Mouse (Mus musculus) forebrain, embryonic 11.5 days (tissue): ENCODE results near the gene Camkmt. TPM values are rescaled to one million over a fixed set of nuclear protein-coding genes. Genes with fewer than 3 reads are reported as not detected.

ENCODE experiments used
- ATAC-seq: fragments of 200-750 bp; cut with Nextera tagmentation; replicated peaks from 2 replicates; pipeline ENCODE4 v1.8.0; 2017; ENCODE audit warnings: moderate TSS enrichment; ENCODE audit not compliant: low FRiP score
- DNase-seq: peaks from one replicate; pipeline ENCODE4 v3.0.0-alpha.2; 2017; ENCODE audit warnings: low spot score
- H3K27ac ChIP-seq: fragments of 300-500 bp; sonication (generic); 2 replicates; pipeline ENCODE4 v1.5.1; 2014; ENCODE audit warnings: low read depth, low read length
- H3K27me3 ChIP-seq: fragments of 300-500 bp; sonication (generic); 2 replicates; pipeline ENCODE4 v1.6.1; 2014; ENCODE audit warnings: mild to moderate bottlenecking, low read length, mixed read lengths; ENCODE audit not compliant: control insufficient read depth, insufficient read depth
- H3K36me3 ChIP-seq: fragments of 300-500 bp; sonication (generic); 2 replicates; pipeline ENCODE4 v1.6.1; 2014; ENCODE audit warnings: mild to moderate bottlenecking, low read length, moderate library complexity, mixed read lengths; ENCODE audit not compliant: control insufficient read depth, insufficient read depth
- H3K4me1 ChIP-seq: fragments of 300-500 bp; sonication (generic); replicated peaks from 2 replicates; pipeline ENCODE4 v1.6.1; 2014; ENCODE audit warnings: low read length, mixed read lengths; ENCODE audit not compliant: control insufficient read depth, insufficient read depth
- H3K4me2 ChIP-seq: fragments of 300-500 bp; sonication (generic); 2 replicates; pipeline ENCODE4 v1.6.1; 2014; ENCODE audit warnings: low read depth, mild to moderate bottlenecking, low read length, moderate library complexity, mixed read lengths; ENCODE audit not compliant: severe bottlenecking
- H3K4me3 ChIP-seq: fragments of 300-500 bp; sonication (generic); 2 replicates; pipeline ENCODE4 v1.5.1; 2014; ENCODE audit warnings: low read depth, low read length
- H3K9ac ChIP-seq: fragments of 300-500 bp; sonication (generic); 2 replicates; pipeline ENCODE4 v1.6.1; 2014; ENCODE audit warnings: low read length
- H3K9me3 ChIP-seq: fragments of 300-500 bp; sonication (generic); 2 replicates; pipeline ENCODE4 v1.6.1; 2016; ENCODE audit warnings: low read length, mixed read lengths; ENCODE audit not compliant: control insufficient read depth
- WGBS: fragments of 180-500 bp; shearing (Covaris S2); extraction: QIAGEN DNeasy Blood & Tissue Kit; methylation state at CpG from one replicate; pipeline ENCODE4 v1.1.7; 2014; 5-methylcytosine and 5-hydroxymethylcytosine counted together
- polyA plus RNA-seq: library from polyadenylated mRNA; unstranded; fragments of >200 nt; fragmentation: Nextera tagmentation; extraction: Ambion mirVana; gene quantifications from 2 replicates; pipeline ENCODE4 v1.2.1, GENCODE M21; 2014

Camkmt gene
- polyA plus RNA-seq, 1 experiment from 2014 or later = 15.9 TPM

DNA sequence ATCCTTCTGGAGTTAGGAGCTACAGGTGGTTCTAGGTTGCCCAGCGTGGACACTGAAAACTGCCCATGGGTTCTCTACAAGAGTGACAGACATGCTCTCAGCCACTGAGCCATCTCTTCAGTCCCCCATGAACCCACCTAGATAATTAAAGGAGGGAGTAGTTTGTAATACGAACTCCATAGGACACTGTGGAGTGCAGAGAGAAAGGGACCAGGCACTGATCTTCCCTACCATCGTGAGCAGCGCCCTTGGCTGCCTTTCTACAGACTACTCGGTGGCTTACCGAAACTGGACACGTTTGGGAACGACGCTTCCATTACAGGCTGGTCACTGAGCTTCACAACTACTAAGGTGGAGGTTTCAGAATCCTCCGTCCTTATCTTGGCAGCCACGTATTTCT, 9.6 kb upstream of the Camkmt start:
- Histone ChIP-seq H3K27me3 (no peaks in the 10 kb centered on the region), H3K9ac (no peak overlapping the region), H3K4me1 (no peaks in the 10 kb centered on the region), H3K4me3 (no peak overlapping the region), H3K27ac (no peak overlapping the region), H3K9me3 (no peaks in the 10 kb centered on the region), H3K4me2 (no peak overlapping the region), H3K36me3 (peaks cover 3% of the 10 kb centered on the region; the same call in 1 of the 2 replicates)
- DNase-seq = no peak
- no peak for ATAC-seq
- 95% methylated on average over 11 of the region's 11 CpGs for WGBS

DNA sequence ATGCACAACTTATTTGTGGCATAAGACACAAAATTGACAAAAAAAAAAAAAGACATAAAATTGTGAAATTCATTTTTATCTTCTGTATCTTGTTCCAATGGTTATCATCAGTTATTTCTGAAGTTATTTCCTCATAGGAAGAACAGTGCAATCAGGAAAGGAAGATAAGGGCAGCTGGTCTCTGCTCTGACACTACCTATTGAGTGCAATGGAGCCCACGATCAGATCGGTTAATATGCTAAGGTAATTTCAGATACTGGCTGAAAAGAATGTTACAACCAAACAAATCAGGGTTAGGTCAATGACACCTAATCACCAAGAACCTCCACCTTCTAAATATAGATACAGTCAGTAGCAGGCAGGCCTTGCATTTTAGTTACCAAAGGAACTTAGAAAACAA, 5.0 kb upstream of the Camkmt start:
- no peaks in the 10 kb centered on the region for H3K9me3 ChIP-seq
- 97% methylated on average over 2 of the region's 2 CpGs for WGBS
- H3K4me3 ChIP-seq = no peak overlapping the region
- H3K27ac ChIP-seq = no peak overlapping the region
- H3K4me1 ChIP-seq = no peaks in the 10 kb centered on the region
- no peaks in the 10 kb centered on the region; the same call in 1 of the 2 replicates for H3K36me3 ChIP-seq
- no peak overlapping the region for H3K9ac ChIP-seq
- DNase-seq (no peak), ATAC-seq (no peak)
- no peak overlapping the region for H3K4me2 ChIP-seq
- H3K27me3 ChIP-seq = no peaks in the 10 kb centered on the region

DNA sequence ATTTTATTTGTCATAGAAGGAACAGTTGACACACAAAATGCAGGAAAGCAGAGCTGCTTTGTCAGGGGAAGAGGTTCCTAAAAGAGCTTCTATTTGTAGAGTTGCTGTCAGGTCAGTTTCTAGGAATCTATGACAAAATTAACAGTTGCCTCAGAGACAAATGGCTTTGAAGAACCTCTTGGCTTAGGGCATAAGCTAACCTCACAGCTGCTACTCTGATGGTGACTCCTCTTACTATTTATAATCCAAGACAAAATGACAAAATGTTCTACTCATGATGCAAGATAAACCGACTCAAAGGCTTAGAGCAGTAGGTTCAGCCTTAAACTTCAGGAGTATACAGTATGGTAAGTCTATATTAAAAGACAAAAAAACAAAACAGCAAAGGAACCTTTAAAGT, 3.9 kb upstream of the Camkmt start:
- ATAC-seq (no peak), DNase-seq (no peak)
- Histone ChIP-seq H3K27me3 (no peaks in the 10 kb centered on the region), H3K4me2 (no peak overlapping the region), H3K4me3 (no peak overlapping the region), H3K4me1 (no peaks in the 10 kb centered on the region; the same call in 1 of the 2 replicates), H3K9me3 (no peaks in the 10 kb centered on the region), H3K9ac (no peak overlapping the region), H3K27ac (no peak overlapping the region), H3K36me3 (no peaks in the 10 kb centered on the region)
- WGBS = 91% methylated on average over 1 of the region's 1 CpGs

DNA sequence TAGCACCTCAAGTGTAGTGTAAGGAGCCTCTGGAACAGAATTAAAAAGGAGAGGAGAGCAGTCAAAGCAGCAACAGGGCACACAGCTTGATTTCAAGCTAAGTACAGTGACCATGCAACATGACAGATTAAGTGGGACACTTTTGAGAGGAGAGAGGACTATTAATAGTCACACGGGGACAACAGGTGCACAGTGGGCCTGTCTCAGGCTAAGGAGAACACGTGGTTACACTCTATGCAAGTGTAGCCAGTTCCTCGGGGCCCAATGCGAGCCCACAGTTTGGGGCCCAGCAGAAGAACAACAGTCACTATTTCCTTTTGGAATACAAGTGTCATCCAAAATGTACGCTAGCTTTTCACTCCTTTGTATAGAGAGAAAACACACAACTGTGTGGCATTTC, 2.8 kb upstream of the Camkmt start:
- Histone ChIP-seq H3K4me3 (no peak overlapping the region), H3K27me3 (no peaks in the 10 kb centered on the region), H3K36me3 (no peaks in the 10 kb centered on the region), H3K4me2 (no peak overlapping the region), H3K27ac (no peak overlapping the region), H3K4me1 (no peaks in the 10 kb centered on the region; the same call in 1 of the 2 replicates), H3K9me3 (no peaks in the 10 kb centered on the region), H3K9ac (no peak overlapping the region)
- 96% methylated on average over 5 of the region's 5 CpGs for WGBS
- no peak for ATAC-seq
- no peak for DNase-seq

DNA sequence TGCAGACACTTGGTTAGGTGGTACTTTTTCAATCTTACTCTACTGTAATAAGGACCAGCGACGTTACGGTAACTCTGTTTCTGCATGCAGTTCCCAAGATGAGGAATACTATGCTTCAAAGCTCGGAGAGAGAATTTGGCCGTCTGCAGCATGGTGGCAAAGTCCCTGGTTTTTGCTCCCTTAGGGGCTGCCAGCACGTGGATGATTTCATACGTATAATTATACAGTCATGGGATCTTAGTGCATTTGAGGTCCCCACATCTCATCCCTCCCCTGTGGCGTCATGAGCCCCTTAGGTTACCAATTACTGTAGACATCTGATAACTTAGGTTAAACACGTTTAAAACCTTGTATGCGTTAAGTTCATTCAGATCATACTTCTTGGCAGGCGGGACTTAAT, 2.0 kb upstream of the Camkmt start:
- no peaks in the 10 kb centered on the region; the same call in 1 of the 2 replicates for H3K4me1 ChIP-seq
- no peak for DNase-seq
- no peaks in the 10 kb centered on the region for H3K27me3 ChIP-seq
- no peak overlapping the region for H3K27ac ChIP-seq
- WGBS = 89% methylated on average over 11 of the region's 11 CpGs
- no peaks in the 10 kb centered on the region for H3K9me3 ChIP-seq
- H3K4me2 ChIP-seq = no peak overlapping the region
- no peak overlapping the region for H3K4me3 ChIP-seq
- H3K9ac ChIP-seq = no peak overlapping the region
- no peak for ATAC-seq
- no peaks in the 10 kb centered on the region for H3K36me3 ChIP-seq

DNA sequence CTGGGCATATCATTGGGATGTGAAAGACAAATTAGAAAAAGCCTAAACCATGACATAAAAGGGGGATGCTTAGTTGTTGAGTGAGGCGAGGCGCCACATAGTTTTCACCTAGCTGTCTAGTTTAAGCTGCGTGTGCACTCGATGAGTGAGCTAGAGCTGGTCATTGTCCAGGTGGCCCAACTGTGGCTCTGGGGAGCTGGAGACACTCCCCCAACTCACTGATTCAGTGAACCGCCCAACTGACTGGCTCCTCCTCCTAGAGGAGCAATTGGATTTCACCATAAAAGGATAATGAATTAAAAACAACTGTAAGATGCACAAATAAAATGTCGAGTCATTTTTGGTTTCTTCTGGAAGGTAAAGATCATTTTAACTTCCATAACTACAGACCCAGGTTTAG, 1.3 kb upstream of the Camkmt start:
- peak overlapping the region; percentile 61; the same call in 1 of the 2 replicates for H3K4me3 ChIP-seq
- H3K27ac ChIP-seq = no peak overlapping the region
- no peaks in the 10 kb centered on the region; the same call in 1 of the 2 replicates for H3K4me1 ChIP-seq
- H3K4me2 ChIP-seq = peak overlapping the region; percentile 82; the same call in 1 of the 2 replicates
- H3K9me3 ChIP-seq = no peaks in the 10 kb centered on the region
- no peak for DNase-seq
- H3K9ac ChIP-seq = no peak overlapping the region; the same call in 1 of the 2 replicates
- ATAC-seq = no peak
- 45% methylated on average over 6 of the region's 6 CpGs for WGBS
- H3K36me3 ChIP-seq = no peaks in the 10 kb centered on the region
- no peaks in the 10 kb centered on the region for H3K27me3 ChIP-seq

DNA sequence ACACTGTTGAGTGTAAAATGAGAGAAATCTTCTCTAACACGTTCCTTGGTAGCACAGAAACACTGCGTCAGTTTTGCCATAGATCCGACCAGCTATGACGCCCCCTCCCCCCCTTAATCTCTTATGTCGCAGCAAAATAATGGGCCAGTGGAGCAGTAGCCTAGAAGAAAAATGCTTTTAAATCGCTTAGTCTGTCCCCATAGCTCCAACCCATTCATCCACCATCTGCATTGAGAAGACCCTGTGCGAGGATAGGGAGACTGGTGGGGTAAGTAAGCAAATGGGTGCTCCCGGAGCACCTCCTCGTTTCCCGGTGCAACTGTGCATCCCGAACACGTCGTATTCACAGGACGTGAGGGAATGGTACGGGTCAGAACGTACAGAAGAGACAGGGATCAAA, 731 bp upstream of the Camkmt start:
- Histone ChIP-seq H3K4me1 (no peaks in the 10 kb centered on the region; the same call in 1 of the 2 replicates), H3K4me2 (peak overlapping the region; percentile 82), H3K9ac (peak overlapping the region; percentile 72), H3K4me3 (peak overlapping the region; percentile 61), H3K36me3 (no peaks in the 10 kb centered on the region), H3K27ac (peak overlapping the region; percentile 70), H3K27me3 (no peaks in the 10 kb centered on the region), H3K9me3 (no peaks in the 10 kb centered on the region)
- DNase-seq (no peak), ATAC-seq (peak; percentile 22)
- WGBS = under 1% methylated on average over 16 of the region's 16 CpGs

DNA sequence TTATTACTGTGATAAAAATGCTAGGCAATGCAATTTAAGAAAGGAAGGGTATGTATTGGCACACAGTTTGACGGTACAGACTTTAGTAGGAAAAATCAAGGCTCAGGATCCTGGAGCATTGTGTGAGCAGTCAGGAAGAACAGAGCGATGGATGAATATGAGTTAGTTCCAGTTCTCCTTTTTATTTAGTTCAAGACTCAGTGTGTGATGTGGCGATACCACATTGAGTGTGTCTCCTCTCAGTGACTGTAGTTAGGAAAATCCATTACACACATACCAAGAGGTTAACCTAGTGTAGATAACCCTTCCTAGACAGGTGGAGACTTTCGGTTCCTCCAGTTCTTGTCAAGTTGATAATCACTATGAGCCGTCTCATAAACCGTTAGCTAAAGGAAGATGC, 1.4 kb downstream of the Camkmt start:
- no peak overlapping the region for H3K4me3 ChIP-seq
- DNase-seq (no peak), ATAC-seq (no peak)
- H3K4me2 ChIP-seq = no peak overlapping the region
- H3K9me3 ChIP-seq = no peaks in the 10 kb centered on the region
- H3K4me1 ChIP-seq = no peaks in the 10 kb centered on the region; the same call in 1 of the 2 replicates
- H3K27ac ChIP-seq = no peak overlapping the region
- 93% methylated on average over 6 of the region's 6 CpGs for WGBS
- no peak overlapping the region for H3K9ac ChIP-seq
- H3K27me3 ChIP-seq = no peaks in the 10 kb centered on the region
- no peaks in the 10 kb centered on the region for H3K36me3 ChIP-seq

DNA sequence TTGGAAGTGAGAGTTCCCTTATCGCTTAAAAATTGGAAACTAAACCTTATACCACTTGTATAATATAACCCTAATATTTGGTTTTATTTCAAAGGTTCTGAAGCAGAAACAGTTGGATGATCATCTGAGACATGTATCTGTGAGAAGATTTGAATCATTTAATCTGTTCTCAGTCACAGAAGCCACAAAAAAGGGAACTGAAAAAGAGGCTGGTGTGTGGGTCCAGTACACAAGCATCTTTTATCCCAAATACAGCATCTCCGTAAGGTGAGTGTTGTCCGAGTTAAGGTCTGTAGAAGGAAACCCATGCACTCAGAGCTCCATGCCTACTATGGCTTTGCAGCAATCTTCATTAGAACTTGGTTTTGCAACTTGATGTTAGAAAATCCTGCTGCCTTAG, 6.0 kb downstream of the Camkmt start:
- no peak for DNase-seq
- Histone ChIP-seq H3K4me1 (no peaks in the 10 kb centered on the region; the same call in 1 of the 2 replicates), H3K27me3 (no peaks in the 10 kb centered on the region), H3K36me3 (no peaks in the 10 kb centered on the region), H3K9ac (no peak overlapping the region), H3K27ac (no peak overlapping the region), H3K9me3 (no peaks in the 10 kb centered on the region), H3K4me2 (no peak overlapping the region), H3K4me3 (no peak overlapping the region)
- no peak for ATAC-seq
- WGBS = 98% methylated on average over 3 of the region's 3 CpGs
